Mouse (Mus musculus): Measurements from ENCODE around the gene Fgfr2. TPM values are rescaled to one million over a fixed set of nuclear protein-coding genes. Genes with fewer than 3 reads are reported as not detected.

Fgfr2 gene
- polyA plus RNA-seq, 1 experiment from 2014 or later: 169 TPM

DNA sequence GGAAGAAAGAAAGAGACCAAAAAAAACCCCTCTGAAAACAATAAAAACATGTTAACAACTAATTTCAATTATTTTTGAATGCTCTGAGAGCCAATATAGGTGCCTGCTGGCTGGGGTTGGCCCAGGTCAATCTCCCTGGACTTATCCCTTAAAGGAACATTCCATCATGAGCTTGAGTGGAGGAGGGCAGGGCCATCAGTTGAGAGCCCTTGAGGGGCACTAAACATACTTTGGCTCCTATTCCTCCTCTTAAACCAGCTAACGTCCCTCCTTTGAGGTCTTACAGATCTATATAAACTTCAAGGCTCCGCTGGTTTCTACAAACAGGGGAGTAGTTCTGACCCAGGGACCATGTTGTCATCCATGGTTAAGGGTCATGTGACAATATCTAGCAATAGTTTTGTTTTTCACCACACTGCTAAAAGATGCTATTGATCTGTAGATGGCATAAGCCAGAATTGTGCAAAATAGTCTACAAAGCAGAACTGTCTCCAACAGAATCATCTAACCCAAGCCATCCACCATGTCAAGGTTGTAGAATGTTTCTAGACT lies 2536.6 kb downstream of the Fgfr2 start:
- Histone ChIP-seq H3K4me3 (ENCODE audit: low read depth, low read length) (no peak overlapping the region), H3K36me3 (ENCODE audit: control insufficient read depth, insufficient read depth, low read length) (no peaks in the 10 kb centered on the region), H3K4me1 (ENCODE audit: control insufficient read depth, insufficient read depth, low read length) (no peaks in the 10 kb centered on the region; the same call in 1 of the 2 replicates), H3K27ac (ENCODE audit: low read length) (no peak overlapping the region), H3K27me3 (ENCODE audit: control insufficient read depth, insufficient read depth, low read length) (no peaks in the 10 kb centered on the region), H3K9me3 (ENCODE audit: control insufficient read depth, low read depth, low read length) (no peaks in the 10 kb centered on the region), H3K9ac (replicated peaks; ENCODE audit: low read depth, low read length) (no peak overlapping the region), H3K4me2 (replicated peaks; ENCODE audit: low read depth, low read length) (no peak overlapping the region)
- 81% methylated on average over 2 of the region's 2 CpGs for WGBS
- no peak for ATAC-seq (ENCODE audit: insufficient number of reproducible peaks, insufficient read depth, low FRiP score, low read depth)

GRCm38 (mm10) chr7:130578607-130579006 lies 2544.5 kb downstream of the Fgfr2 start:
- Histone ChIP-seq H3K4me2 (replicated peaks; ENCODE audit: low read depth, low read length) (no peak overlapping the region), H3K27ac (ENCODE audit: low read length) (no peak overlapping the region), H3K36me3 (ENCODE audit: control insufficient read depth, insufficient read depth, low read length) (no peaks in the 10 kb centered on the region), H3K9me3 (ENCODE audit: control insufficient read depth, low read depth, low read length) (no peaks in the 10 kb centered on the region), H3K4me3 (ENCODE audit: low read depth, low read length) (no peak overlapping the region), H3K27me3 (ENCODE audit: control insufficient read depth, insufficient read depth, low read length) (no peaks in the 10 kb centered on the region), H3K9ac (replicated peaks; ENCODE audit: low read depth, low read length) (no peak overlapping the region), H3K4me1 (ENCODE audit: control insufficient read depth, insufficient read depth, low read length) (no peaks in the 10 kb centered on the region)
- 65% methylated on average over 5 of the region's 5 CpGs for whole genome bisulfite sequencing
- ATAC-seq (ENCODE audit: insufficient number of reproducible peaks, insufficient read depth, low FRiP score, low read depth): no peak

DNA sequence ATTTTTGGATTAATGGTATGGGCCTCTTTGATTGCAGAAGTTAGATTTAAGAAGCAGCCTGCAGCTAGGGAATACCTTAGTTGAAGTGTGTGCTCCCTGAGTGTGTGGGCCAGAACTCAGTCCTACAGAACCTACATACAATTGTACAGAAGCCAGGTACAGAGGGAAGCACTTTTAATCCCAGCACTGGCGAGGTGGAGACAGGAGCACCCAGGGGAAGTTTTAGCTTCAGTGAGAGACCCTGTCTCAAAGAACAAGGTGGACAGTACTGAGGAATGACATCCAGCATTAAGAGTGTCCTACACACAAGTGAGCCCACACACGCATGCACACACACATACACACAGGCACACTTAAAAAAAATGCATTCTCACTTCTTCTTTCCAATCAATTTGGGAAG lies 2545.1 kb downstream of the Fgfr2 start:
- Histone ChIP-seq H3K27ac (ENCODE audit: low read length) (no peak overlapping the region), H3K4me1 (ENCODE audit: control insufficient read depth, insufficient read depth, low read length) (no peaks in the 10 kb centered on the region), H3K9ac (replicated peaks; ENCODE audit: low read depth, low read length) (no peak overlapping the region), H3K27me3 (ENCODE audit: control insufficient read depth, insufficient read depth, low read length) (no peaks in the 10 kb centered on the region), H3K36me3 (ENCODE audit: control insufficient read depth, insufficient read depth, low read length) (no peaks in the 10 kb centered on the region), H3K9me3 (ENCODE audit: control insufficient read depth, low read depth, low read length) (no peaks in the 10 kb centered on the region), H3K4me3 (ENCODE audit: low read depth, low read length) (no peak overlapping the region), H3K4me2 (replicated peaks; ENCODE audit: low read depth, low read length) (0 out of 2 replicates have a peak overlapping the region, but pooled peaks have one; percentile 30)
- WGBS: 81% methylated on average over 2 of the region's 2 CpGs
- no peak for ATAC-seq (ENCODE audit: insufficient number of reproducible peaks, insufficient read depth, low FRiP score, low read depth)

GRCm38 (mm10) chr7:130577388-130578003 lies 2545.7 kb downstream of the Fgfr2 start, which contains the start of gene Tacc2:
TSS of gene Tacc2 (plus strand) at chr7:130577438.
- Histone ChIP-seq H3K4me1 (ENCODE audit: control insufficient read depth, insufficient read depth, low read length) (no peaks in the 10 kb centered on the region), H3K9ac (replicated peaks; ENCODE audit: low read depth, low read length) (no peak within 1 kb of the TSS), H3K4me3 (ENCODE audit: low read depth, low read length) (peak within 1 kb of the TSS; percentile 15), H3K36me3 (ENCODE audit: control insufficient read depth, insufficient read depth, low read length) (no peaks in the 10 kb centered on the region), H3K27ac (ENCODE audit: low read length) (no peak within 1 kb of the TSS), H3K27me3 (ENCODE audit: control insufficient read depth, insufficient read depth, low read length) (no peaks in the 10 kb centered on the region), H3K9me3 (ENCODE audit: control insufficient read depth, low read depth, low read length) (no peaks in the 10 kb centered on the region), H3K4me2 (replicated peaks; ENCODE audit: low read depth, low read length) (peak within 1 kb of the TSS; percentile 30)
- ATAC-seq (ENCODE audit: insufficient number of reproducible peaks, insufficient read depth, low FRiP score, low read depth): no peak
- WGBS: 33% methylated on average over 15 of the region's 15 CpGs

DNA sequence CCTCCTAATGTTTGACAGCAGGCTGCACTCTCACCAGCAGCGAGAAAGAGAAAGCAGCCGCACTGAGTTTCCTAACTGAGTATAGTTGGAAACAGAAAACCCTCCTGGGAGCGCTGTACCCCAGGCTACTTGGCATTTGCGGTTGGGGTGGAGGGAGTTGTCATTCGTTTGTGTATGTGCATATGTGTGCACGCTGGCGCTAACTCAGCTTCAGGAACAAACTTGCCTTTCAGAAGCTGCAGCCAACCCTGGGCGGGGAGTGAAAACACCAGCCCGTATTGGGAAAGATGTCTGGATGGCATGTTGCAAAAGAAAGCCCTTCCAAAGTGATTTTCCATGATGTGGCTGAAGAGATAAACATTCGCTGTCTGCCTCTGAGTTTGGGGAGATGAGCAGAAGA lies 2546.2 kb downstream of the Fgfr2 start:
- ATAC-seq (ENCODE audit: insufficient number of reproducible peaks, insufficient read depth, low FRiP score, low read depth): no peak
- peak overlapping the region; percentile 30 for H3K4me2 ChIP-seq (replicated peaks; ENCODE audit: low read depth, low read length)
- H3K9me3 ChIP-seq (ENCODE audit: control insufficient read depth, low read depth, low read length): no peaks in the 10 kb centered on the region
- no peaks in the 10 kb centered on the region for H3K4me1 ChIP-seq (ENCODE audit: control insufficient read depth, insufficient read depth, low read length)
- no peaks in the 10 kb centered on the region for H3K36me3 ChIP-seq (ENCODE audit: control insufficient read depth, insufficient read depth, low read length)
- no peaks in the 10 kb centered on the region for H3K27me3 ChIP-seq (ENCODE audit: control insufficient read depth, insufficient read depth, low read length)
- no peak overlapping the region for H3K9ac ChIP-seq (replicated peaks; ENCODE audit: low read depth, low read length)
- 17% methylated on average over 10 of the region's 10 CpGs for WGBS
- no peak overlapping the region for H3K27ac ChIP-seq (ENCODE audit: low read length)
- H3K4me3 ChIP-seq (ENCODE audit: low read depth, low read length): peak overlapping the region; percentile 15

- peak; percentile 71 for ATAC-seq (ENCODE audit: insufficient number of reproducible peaks, insufficient read depth, low FRiP score, low read depth)
- Histone ChIP-seq H3K4me3 (ENCODE audit: low read depth, low read length) (no peak overlapping the region), H3K9me3 (ENCODE audit: control insufficient read depth, low read depth, low read length) (no peaks in the 10 kb centered on the region), H3K36me3 (ENCODE audit: control insufficient read depth, insufficient read depth, low read length) (no peaks in the 10 kb centered on the region), H3K4me1 (ENCODE audit: control insufficient read depth, insufficient read depth, low read length) (no peaks in the 10 kb centered on the region), H3K4me2 (replicated peaks; ENCODE audit: low read depth, low read length) (0 out of 2 replicates have a peak overlapping the region, but pooled peaks have one; percentile 13), H3K27me3 (ENCODE audit: control insufficient read depth, insufficient read depth, low read length) (no peaks in the 10 kb centered on the region), H3K9ac (replicated peaks; ENCODE audit: low read depth, low read length) (no peak overlapping the region), H3K27ac (ENCODE audit: low read length) (peak overlapping the region; percentile 72)
- WGBS: 52% methylated on average over 13 of the region's 13 CpGs
Observed at GRCm38 (mm10) chr7:130574211-130574991, 2548.7 kb downstream of the Fgfr2 start.

GRCm38 (mm10) chr7:130573746-130574145 lies 2549.4 kb downstream of the Fgfr2 start:
- Histone ChIP-seq H3K27me3 (ENCODE audit: control insufficient read depth, insufficient read depth, low read length) (no peaks in the 10 kb centered on the region), H3K9ac (replicated peaks; ENCODE audit: low read depth, low read length) (no peak overlapping the region), H3K4me1 (ENCODE audit: control insufficient read depth, insufficient read depth, low read length) (0 out of 2 replicates have a peak, but pooled peaks cover 3% of the 10 kb centered on the region), H3K9me3 (ENCODE audit: control insufficient read depth, low read depth, low read length) (no peaks in the 10 kb centered on the region), H3K27ac (ENCODE audit: low read length) (peak overlapping the region; percentile 72; the same call in 1 of the 2 replicates), H3K4me2 (replicated peaks; ENCODE audit: low read depth, low read length) (no peak overlapping the region), H3K4me3 (ENCODE audit: low read depth, low read length) (no peak overlapping the region), H3K36me3 (ENCODE audit: control insufficient read depth, insufficient read depth, low read length) (no peaks in the 10 kb centered on the region)
- ATAC-seq (ENCODE audit: insufficient number of reproducible peaks, insufficient read depth, low FRiP score, low read depth): no peak
- 93% methylated on average over 10 of the region's 10 CpGs for WGBS

DNA sequence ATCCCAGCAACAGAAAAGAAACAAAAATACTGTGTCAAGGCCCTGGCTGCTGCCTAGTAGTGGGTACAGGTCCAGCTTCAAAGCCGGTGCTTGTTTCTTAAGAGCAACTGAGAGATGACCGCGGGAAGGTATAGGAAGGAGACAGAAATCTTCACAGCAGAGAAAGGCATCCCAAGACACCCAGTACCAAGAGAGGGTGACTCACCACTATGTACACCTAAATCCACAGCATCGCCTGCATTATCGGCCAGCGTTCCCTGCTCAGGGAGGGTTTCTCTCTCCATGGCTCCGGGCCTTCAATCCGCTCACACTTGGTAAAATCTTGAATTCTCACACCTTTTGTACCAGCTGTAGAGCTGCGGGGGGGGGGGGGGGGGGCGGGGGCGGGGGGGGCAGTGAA lies 2550.3 kb downstream of the Fgfr2 start, which contains the start of gene Nsmce4a:
TSS of gene Nsmce4a (minus strand) at position 298 of the 400 bp plus-strand sequence.
- no peak within 1 kb of the TSS; the same call in 1 of the 2 replicates for H3K27ac ChIP-seq (ENCODE audit: low read length)
- no peak within 1 kb of the TSS for H3K4me3 ChIP-seq (ENCODE audit: low read depth, low read length)
- no peak within 1 kb of the TSS for H3K4me2 ChIP-seq (replicated peaks; ENCODE audit: low read depth, low read length)
- no peaks in the 10 kb centered on the region for H3K27me3 ChIP-seq (ENCODE audit: control insufficient read depth, insufficient read depth, low read length)
- WGBS: 87% methylated on average over 8 of the region's 11 CpGs
- 0 out of 2 replicates have a peak, but pooled peaks cover 3% of the 10 kb centered on the region for H3K4me1 ChIP-seq (ENCODE audit: control insufficient read depth, insufficient read depth, low read length)
- H3K36me3 ChIP-seq (ENCODE audit: control insufficient read depth, insufficient read depth, low read length): no peaks in the 10 kb centered on the region
- ATAC-seq (ENCODE audit: insufficient number of reproducible peaks, insufficient read depth, low FRiP score, low read depth): no peak
- H3K9me3 ChIP-seq (ENCODE audit: control insufficient read depth, low read depth, low read length): no peaks in the 10 kb centered on the region
- H3K9ac ChIP-seq (replicated peaks; ENCODE audit: low read depth, low read length): no peak within 1 kb of the TSS

Data from stomach, embryonic 14.5 days (tissue).